Mouse (Mus musculus) bone marrow macrophage, adult 2 months (primary cell): Measurements from ENCODE around the gene Zfand3. TPM values are rescaled to one million over a fixed set of nuclear protein-coding genes. Genes with fewer than 3 reads are reported as not detected.

Source experiments
- H3K27ac ChIP-seq: 2 replicates; pipeline ENCODE4 v1.5.1; 2012; ENCODE audit warnings: low read depth, low read length; ENCODE audit not compliant: insufficient read depth
- H3K4me1 ChIP-seq: 2 replicates; pipeline ENCODE4 v1.6.1; 2012; ENCODE audit warnings: low read length; ENCODE audit not compliant: control insufficient read depth, insufficient read depth
- H3K4me3 ChIP-seq: 2 replicates; pipeline ENCODE4 v1.5.1; 2012; ENCODE audit warnings: mild to moderate bottlenecking, low read length, moderate library complexity; ENCODE audit not compliant: insufficient read depth
- CTCF ChIP-seq: IDR thresholded peaks from 2 replicates; pipeline ENCODE4 v1.5.1; 2012; ENCODE audit warnings: low read depth, mild to moderate bottlenecking, low read length, moderate library complexity
- POLR2A ChIP-seq: IDR thresholded peaks from 2 replicates; pipeline ENCODE4 v1.6.1; 2012; ENCODE audit warnings: mild to moderate bottlenecking, low read depth, low read length, borderline replicate concordance
- polyA plus RNA-seq: library from polyadenylated mRNA; stranded (reverse); fragments of >200 nt; gene quantifications from 2 replicates; pipeline ENCODE4 v1.2.4, GENCODE M21; 2012; ENCODE audit not compliant: missing spikeins, insufficient read depth, insufficient read length

Zfand3 gene
- polyA plus RNA-seq, 1 experiment = 80.4 TPM

- H3K4me1 ChIP-seq = peaks cover 12% of the 10 kb centered on the region
- TF ChIP-seq CTCF (no peak), POLR2A (no peak)
- H3K4me3 ChIP-seq = no peak overlapping the region
- no peak overlapping the region for H3K27ac ChIP-seq
Measured at GRCm38 (mm10) chr17:30018927-30019610, 14.5 kb downstream of the Zfand3 start.

- TF ChIP-seq POLR2A (no peak), CTCF (no peak)
- no peak overlapping the region for H3K4me3 ChIP-seq
- no peak overlapping the region for H3K27ac ChIP-seq
- peaks cover 12% of the 10 kb centered on the region for H3K4me1 ChIP-seq
Measured at GRCm38 (mm10) chr17:30019942-30020341, 15.4 kb downstream of the Zfand3 start.

GRCm38 (mm10) chr17:30024651-30025050 lies 20.1 kb downstream of the Zfand3 start:
- TF ChIP-seq CTCF = no peak
- TF ChIP-seq POLR2A = no peak
- H3K4me1 ChIP-seq = peaks cover 39% of the 10 kb centered on the region
- no peak overlapping the region for H3K4me3 ChIP-seq
- no peak overlapping the region for H3K27ac ChIP-seq

GRCm38 (mm10) chr17:30026617-30027016 lies 22.1 kb downstream of the Zfand3 start:
- peaks cover 41% of the 10 kb centered on the region for H3K4me1 ChIP-seq

GRCm38 (mm10) chr17:30027343-30028029 lies 23.0 kb downstream of the Zfand3 start:
- Histone ChIP-seq H3K4me3 (no peak overlapping the region), H3K27ac (no peak overlapping the region), H3K4me1 (peaks cover 38% of the 10 kb centered on the region)
- TF ChIP-seq POLR2A (no peak), CTCF (no peak)

More at GRCm38 (mm10) chr17:30026617-30027016, 22.1 kb downstream of the Zfand3 start:
- Histone ChIP-seq H3K27ac (no peak overlapping the region), H3K4me3 (no peak overlapping the region)
- no peak for TF ChIP-seq POLR2A
- TF ChIP-seq CTCF = no peak

- TF ChIP-seq CTCF = no peak
- TF ChIP-seq POLR2A = no peak
- Histone ChIP-seq H3K27ac (no peak overlapping the region), H3K4me1 (peaks cover 38% of the 10 kb centered on the region), H3K4me3 (no peak overlapping the region)
Measured at GRCm38 (mm10) chr17:30029633-30030226, 25.2 kb downstream of the Zfand3 start.

- H3K4me1 ChIP-seq = peaks cover 35% of the 10 kb centered on the region
- TF ChIP-seq CTCF = no peak
- H3K27ac ChIP-seq = no peak overlapping the region
- no peak overlapping the region for H3K4me3 ChIP-seq
Measured at GRCm38 (mm10) chr17:30032796-30033195, 28.3 kb downstream of the Zfand3 start.

- H3K27ac ChIP-seq = no peak overlapping the region
- H3K4me3 ChIP-seq = no peak overlapping the region
- H3K4me1 ChIP-seq = peaks cover 25% of the 10 kb centered on the region
- TF ChIP-seq POLR2A = no peak
- no peak for TF ChIP-seq CTCF
Measured at GRCm38 (mm10) chr17:30033991-30034390, 29.5 kb downstream of the Zfand3 start.

GRCm38 (mm10) chr17:30035216-30036005 lies 30.9 kb downstream of the Zfand3 start:
- no peak overlapping the region for H3K4me3 ChIP-seq
- TF ChIP-seq CTCF = no peak
- TF ChIP-seq POLR2A = no peak
- peaks cover 17% of the 10 kb centered on the region for H3K4me1 ChIP-seq
- H3K27ac ChIP-seq = no peak overlapping the region

- Histone ChIP-seq H3K4me3 (no peak overlapping the region), H3K4me1 (peaks cover 12% of the 10 kb centered on the region), H3K27ac (no peak overlapping the region)
- TF ChIP-seq CTCF (no peak), POLR2A (no peak)
Measured at GRCm38 (mm10) chr17:30043163-30043822, 38.8 kb downstream of the Zfand3 start.
